Mouse (Mus musculus): ENCODE data around the gene Fntb.

GRCm38 (mm10) chr12:76795350-76795749 lies 30.0 kb downstream of the Fntb start, which contains the start of gene Gpx2:
- TF ChIP-seq POLR2A (IDR thresholded peaks at IDR 0.05; ENCODE audit: insufficient read depth, low read length) (no peak), CTCF (IDR thresholded peaks at IDR 0.05; ENCODE audit: low read depth, low read length) (no peak)

Measured in ES-Bruce4 (cell line).